Mouse (Mus musculus): ENCODE results near the gene Mrpl16.

Mrpl16 gene

GRCm38 (mm10) chr19:11770205-11770892 is at the start of gene Mrpl16:
TSS of gene Mrpl16 (plus strand) at chr19:11770391.
- peak; percentile 95 for DNase-seq (ENCODE audit: low read depth, low spot score)

- no peak for DNase-seq (ENCODE audit: low read depth, low spot score)
Measured at GRCm38 (mm10) chr19:11723870-11724269, 46.3 kb upstream of the Mrpl16 start.

- no peak for DNase-seq (ENCODE audit: low read depth, low spot score)
Measured at GRCm38 (mm10) chr19:11724275-11724674, 45.9 kb upstream of the Mrpl16 start.

GRCm38 (mm10) chr19:11725915-11726314 is 44.3 kb upstream of the Mrpl16 start:
- DNase-seq (ENCODE audit: low read depth, low spot score), result no peak

GRCm38 (mm10) chr19:11727304-11727703 is 42.9 kb upstream of the Mrpl16 start:
- no peak for DNase-seq (ENCODE audit: low read depth, low spot score)

GRCm38 (mm10) chr19:11730278-11730677 is 39.9 kb upstream of the Mrpl16 start:
- no peak for DNase-seq (ENCODE audit: low read depth, low spot score)

- no peak for DNase-seq (ENCODE audit: low read depth, low spot score)
Measured at GRCm38 (mm10) chr19:11736455-11736854, 33.7 kb upstream of the Mrpl16 start.

- DNase-seq (ENCODE audit: low read depth, low spot score), result no peak
Measured at GRCm38 (mm10) chr19:11745680-11746079, 24.5 kb upstream of the Mrpl16 start.

GRCm38 (mm10) chr19:11747298-11747697 is 22.9 kb upstream of the Mrpl16 start, which contains the start of gene Gif:
TSS of gene Gif (plus strand) at chr19:11747554.
- DNase-seq (ENCODE audit: low read depth, low spot score), result no peak

GRCm38 (mm10) chr19:11765059-11765458 is 5.1 kb upstream of the Mrpl16 start:
- DNase-seq (ENCODE audit: low read depth, low spot score), result no peak

GRCm38 (mm10) chr19:11766413-11766812 is 3.8 kb upstream of the Mrpl16 start:
- DNase-seq (ENCODE audit: low read depth, low spot score), result no peak

GRCm38 (mm10) chr19:11768163-11768562 is 2.0 kb upstream of the Mrpl16 start:
- DNase-seq (ENCODE audit: low read depth, low spot score), result peak; percentile 77

GRCm38 (mm10) chr19:11769257-11769920 is 802 bp upstream of the Mrpl16 start:
- DNase-seq (ENCODE audit: low read depth, low spot score), result no peak

- peak; percentile 49 for DNase-seq (ENCODE audit: low read depth, low spot score)
Measured at GRCm38 (mm10) chr19:11777191-11777865, 7.1 kb downstream of the Mrpl16 start.

- no peak for DNase-seq (ENCODE audit: low read depth, low spot score)
Measured at GRCm38 (mm10) chr19:11785409-11786154, 15.4 kb downstream of the Mrpl16 start.

GRCm38 (mm10) chr19:11787826-11788225 is 17.6 kb downstream of the Mrpl16 start:
- DNase-seq (ENCODE audit: low read depth, low spot score), result no peak

- DNase-seq (ENCODE audit: low read depth, low spot score), result no peak
Measured at GRCm38 (mm10) chr19:11788876-11789275, 18.7 kb downstream of the Mrpl16 start.

- DNase-seq (ENCODE audit: low read depth, low spot score), result peak; percentile 18
Measured at GRCm38 (mm10) chr19:11791825-11792224, 21.6 kb downstream of the Mrpl16 start.

- no peak for DNase-seq (ENCODE audit: low read depth, low spot score)
Measured at GRCm38 (mm10) chr19:11793741-11794359, 23.7 kb downstream of the Mrpl16 start.

- no peak for DNase-seq (ENCODE audit: low read depth, low spot score)
Measured at GRCm38 (mm10) chr19:11794447-11794846, 24.3 kb downstream of the Mrpl16 start.

GRCm38 (mm10) chr19:11800531-11801315 is 30.5 kb downstream of the Mrpl16 start:
- peak; percentile 18 for DNase-seq (ENCODE audit: low read depth, low spot score)

Data from ES-CJ7 (cell line).